Mouse (Mus musculus): ENCODE measurements around the gene Atpaf1.

Gene Atpaf1

GRCm38 (mm10) chr4:115848990-115849677 lies 64.5 kb downstream of the Atpaf1 start:
- peak; percentile 76 to 82 for DNase-seq (ENCODE audit: low spot score in 2 of 2)

DNA sequence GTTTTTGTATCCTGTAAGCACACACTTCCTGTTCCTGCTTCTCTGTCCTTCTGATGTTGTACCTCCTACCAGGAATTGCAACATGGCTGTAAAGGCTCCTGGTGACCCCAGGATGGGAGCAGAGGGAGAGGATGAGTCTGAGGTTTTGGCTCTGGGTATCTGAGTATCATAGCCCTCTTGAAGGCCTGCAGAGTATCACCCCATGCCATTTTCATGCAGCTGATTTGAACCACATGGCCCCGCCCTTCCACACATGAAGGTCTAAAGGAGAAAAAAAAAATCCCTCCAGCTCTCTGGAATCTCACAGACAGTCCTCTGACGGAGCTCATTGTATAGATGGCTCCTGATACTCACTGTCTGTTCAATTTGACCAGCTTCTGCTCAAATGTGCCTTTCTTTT lies 65.5 kb downstream of the Atpaf1 start:
- no peak for DNase-seq (ENCODE audit: low spot score in 2 of 2)

- DNase-seq (ENCODE audit: low spot score in 2 of 2), result no peak
Observed at GRCm38 (mm10) chr4:115850631-115851030, 66.0 kb downstream of the Atpaf1 start.

GRCm38 (mm10) chr4:115851569-115851968 lies 67.0 kb downstream of the Atpaf1 start:
- no peak for DNase-seq (ENCODE audit: low spot score in 2 of 2)

DNA sequence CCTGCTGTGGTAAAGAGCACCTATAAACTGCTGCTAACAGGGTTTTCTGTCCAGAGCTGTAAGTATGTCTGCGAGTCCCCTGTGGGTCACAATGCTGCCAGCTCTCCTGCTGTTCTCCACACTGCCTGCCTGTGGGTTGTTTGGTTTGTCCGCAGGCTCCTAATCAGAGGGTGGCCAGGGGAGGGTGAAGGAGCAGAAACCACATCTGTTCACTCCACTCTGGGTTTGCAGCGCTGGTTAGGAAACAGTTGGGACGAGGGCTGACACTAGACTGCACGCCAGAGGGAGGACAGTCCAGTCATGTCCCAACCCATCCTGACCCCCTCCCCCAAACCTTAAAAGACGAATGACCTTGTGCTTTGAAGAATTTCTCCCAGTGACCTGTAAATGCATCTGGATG lies 70.5 kb downstream of the Atpaf1 start:
- DNase-seq (ENCODE audit: low spot score in 2 of 2), result no peak

GRCm38 (mm10) chr4:115855609-115856008 lies 71.0 kb downstream of the Atpaf1 start:
- DNase-seq (ENCODE audit: low spot score in 2 of 2), result no peak

GRCm38 (mm10) chr4:115856282-115856681 lies 71.7 kb downstream of the Atpaf1 start:
- peak; percentile 47 to 68 for DNase-seq (ENCODE audit: low spot score in 2 of 2)

GRCm38 (mm10) chr4:115857293-115857883 lies 72.8 kb downstream of the Atpaf1 start:
- DNase-seq (ENCODE audit: low spot score in 2 of 2), result no peak

GRCm38 (mm10) chr4:115863352-115863751 lies 78.7 kb downstream of the Atpaf1 start:
- DNase-seq (ENCODE audit: low spot score in 2 of 2), result no peak

DNA sequence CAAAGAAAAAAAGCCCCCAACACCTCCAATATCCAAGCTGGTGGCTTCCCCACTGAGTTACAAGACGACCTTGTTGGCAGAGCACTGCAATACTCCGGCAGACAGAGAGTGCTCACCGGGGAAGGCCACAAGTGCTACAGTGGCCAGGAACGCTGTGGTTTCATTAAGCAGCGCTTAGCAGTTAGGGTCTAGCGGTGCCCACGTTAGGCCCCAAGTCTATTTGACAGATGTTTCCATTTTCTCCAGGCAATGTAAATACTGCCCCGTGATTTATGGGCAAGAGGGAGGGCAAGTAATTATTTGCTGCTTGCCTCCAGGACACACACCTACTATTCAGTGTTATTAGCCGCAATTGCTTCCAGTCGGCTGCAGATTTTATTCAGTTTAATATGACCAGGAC lies 79.3 kb downstream of the Atpaf1 start:
- no peak for DNase-seq (ENCODE audit: low spot score in 2 of 2)

Data from spleen, postnatal 4 days (tissue).